Mouse (Mus musculus): ENCODE data around the gene Nostrin.

Gene Nostrin

DNA sequence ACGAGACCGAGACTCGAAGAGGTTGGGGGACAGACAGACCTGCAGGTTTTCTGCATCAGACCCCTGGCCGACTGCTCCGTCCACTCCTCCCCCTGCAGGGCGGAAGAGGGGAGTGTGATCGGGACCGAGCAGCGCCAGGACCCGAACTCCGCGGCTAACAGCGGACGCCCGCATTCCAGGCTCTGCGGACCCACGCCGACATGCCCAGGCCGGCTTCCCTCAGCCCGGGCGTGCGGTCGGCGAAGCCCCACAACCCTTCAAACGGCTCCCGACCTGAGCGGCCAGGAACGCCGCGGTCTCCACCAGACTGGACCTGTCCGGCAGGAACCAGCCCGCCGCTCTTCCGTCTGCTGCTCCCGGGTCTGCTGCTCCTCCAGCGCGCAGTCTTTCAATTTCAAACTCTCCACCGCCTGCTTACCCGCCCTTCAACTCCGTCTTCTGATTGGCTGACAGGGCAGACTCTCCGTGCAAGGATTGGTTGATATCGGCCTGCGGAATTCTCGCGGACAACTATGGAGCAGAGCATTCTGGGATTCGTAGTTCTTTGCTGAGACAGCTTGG is 70.3 kb downstream of the Nostrin start, which contains the start of gene Spc25:
TSS of gene Spc25 (minus strand) at position 404 of the 561 bp plus-strand sequence.
- peak; percentile 97 for DNase-seq

DNA sequence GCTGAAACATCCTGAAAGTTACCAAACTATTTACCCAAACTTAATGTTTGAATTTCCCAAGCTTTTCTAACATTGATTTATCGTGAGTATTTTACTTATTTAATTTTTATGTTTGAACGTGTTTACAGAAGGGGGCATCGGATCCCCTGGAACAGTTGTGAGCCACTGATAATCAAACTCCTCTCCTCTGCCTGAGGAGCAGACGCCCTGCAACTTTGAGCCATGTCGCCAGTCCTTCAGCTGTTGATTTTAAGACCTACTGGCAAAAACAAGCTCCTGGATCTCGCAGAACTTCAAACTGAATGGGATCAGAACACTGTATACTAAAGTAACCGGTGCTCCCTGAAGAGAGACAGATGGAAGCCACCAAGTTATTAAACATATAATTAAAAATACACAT is 70.9 kb downstream of the Nostrin start:
- no peak for DNase-seq

DNA sequence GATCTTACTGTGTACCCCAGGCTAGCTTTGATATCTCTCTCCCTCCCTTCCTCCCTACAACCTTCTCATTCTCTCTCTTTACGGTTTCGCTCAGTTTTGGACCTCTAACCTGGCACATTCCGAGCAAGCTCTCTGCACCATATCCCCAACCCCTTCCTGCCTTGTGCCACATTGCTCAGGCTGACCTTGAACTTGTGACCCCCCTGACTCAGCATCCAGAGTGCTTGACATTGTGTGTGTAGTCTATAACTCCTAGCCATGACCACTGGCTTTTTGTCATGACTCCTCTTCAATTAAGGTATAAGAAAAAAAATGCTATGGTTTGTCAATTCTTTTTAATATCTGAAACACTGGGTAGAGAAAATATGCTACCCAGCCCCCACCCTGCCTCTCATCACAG is 74.1 kb downstream of the Nostrin start:
- DNase-seq: no peak

DNA sequence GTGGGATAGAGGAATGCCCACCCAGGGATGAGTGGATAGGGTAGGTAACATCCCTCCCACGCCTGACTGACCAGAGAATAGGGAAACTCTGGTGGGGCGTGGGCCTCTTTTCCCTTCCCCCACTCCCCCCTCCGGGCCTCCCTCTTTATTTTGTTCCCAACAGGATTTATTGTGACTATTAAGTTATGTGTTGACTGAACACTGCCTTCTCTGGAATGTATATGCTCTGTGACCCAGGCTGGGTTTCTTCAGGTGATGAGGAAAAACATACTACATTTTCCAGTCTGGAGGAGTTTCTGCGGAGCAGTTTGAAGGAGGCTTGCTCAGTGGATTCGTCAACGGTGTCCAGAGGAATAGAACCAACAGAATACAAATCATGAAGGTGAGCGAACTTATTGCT is 75.2 kb downstream of the Nostrin start, which contains the start of gene G6pc2:
TSS of gene G6pc2 (plus strand) at position 301 of the 400 bp plus-strand sequence.
- DNase-seq: no peak

DNA sequence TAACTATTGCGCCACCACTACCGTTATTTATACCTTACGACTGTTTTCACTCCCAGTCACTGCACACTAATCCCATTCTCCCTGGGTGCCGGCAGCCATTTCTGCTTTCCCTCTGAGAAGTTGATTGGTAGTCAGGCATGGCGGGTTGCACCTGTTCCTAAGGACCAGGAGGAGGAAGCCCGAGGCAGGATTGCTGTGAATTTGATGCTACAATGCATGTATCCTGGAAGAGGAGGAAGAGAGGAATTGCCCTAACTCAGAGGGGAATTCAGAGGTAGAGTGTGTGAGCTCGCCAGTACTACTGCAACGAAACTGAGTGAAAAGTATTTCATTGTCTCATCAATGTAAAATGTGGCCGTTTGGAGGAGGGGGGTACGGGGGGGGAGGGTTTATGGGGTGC is 77.1 kb downstream of the Nostrin start:
- no peak for DNase-seq

- no peak for DNase-seq
These were observed 79.6 kb downstream of the Nostrin start for GRCm38 (mm10) chr2:69215242-69215641.

DNA sequence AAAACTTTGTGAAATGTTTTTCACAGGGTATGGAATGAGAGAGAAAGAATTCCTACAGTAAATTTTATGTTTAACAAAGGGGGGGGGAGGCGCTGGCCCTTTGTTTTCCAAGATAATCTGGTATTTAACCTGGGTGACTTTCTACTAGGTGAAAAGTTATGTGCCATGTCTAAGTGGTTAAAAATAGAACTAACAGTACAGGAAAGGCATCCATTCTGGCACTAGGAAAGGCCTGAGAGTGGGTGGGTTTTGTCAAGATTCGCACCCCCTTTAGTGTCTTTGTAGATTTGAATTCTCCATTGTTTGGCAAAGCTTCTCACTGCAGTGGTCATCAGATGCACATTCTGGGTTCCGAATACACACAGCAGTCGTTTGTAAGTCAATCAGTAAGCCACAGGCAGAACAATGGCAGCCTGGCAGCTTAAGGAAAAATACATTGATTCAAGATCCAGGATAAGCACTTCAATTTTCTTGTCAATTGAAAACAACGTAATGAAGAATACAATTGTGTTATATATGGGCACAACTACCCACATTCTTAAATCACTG is 86.3 kb downstream of the Nostrin start:
- DNase-seq: no peak

- DNase-seq: no peak
These were observed 87.2 kb downstream of the Nostrin start for GRCm38 (mm10) chr2:69222815-69223214.

- DNase-seq: no peak
These were observed 89.1 kb downstream of the Nostrin start for GRCm38 (mm10) chr2:69224724-69225123.

- no peak for DNase-seq
These were observed 91.3 kb downstream of the Nostrin start for GRCm38 (mm10) chr2:69226876-69227275.

- DNase-seq: peak; percentile 8
These were observed 93.0 kb downstream of the Nostrin start for GRCm38 (mm10) chr2:69228635-69229034.

DNA sequence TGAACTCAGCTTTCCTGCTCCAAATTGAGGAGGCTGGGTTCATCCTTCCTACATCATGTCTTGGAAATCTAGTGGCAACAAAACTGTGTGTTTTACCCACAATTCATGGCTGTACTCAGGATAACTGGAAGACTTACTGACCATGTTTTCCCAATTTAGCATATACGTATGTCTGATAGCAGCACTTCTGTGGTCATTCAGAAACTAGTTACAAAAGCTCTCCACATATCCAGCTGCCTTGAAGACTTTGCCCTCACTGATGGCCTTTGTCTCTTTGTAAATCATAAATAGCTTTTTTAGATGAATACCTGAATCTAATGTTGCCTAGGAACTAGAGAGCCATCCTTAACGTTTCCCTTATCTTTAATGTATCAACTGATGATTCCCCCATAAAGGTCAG is 94.5 kb downstream of the Nostrin start:
- no peak for DNase-seq

DNA sequence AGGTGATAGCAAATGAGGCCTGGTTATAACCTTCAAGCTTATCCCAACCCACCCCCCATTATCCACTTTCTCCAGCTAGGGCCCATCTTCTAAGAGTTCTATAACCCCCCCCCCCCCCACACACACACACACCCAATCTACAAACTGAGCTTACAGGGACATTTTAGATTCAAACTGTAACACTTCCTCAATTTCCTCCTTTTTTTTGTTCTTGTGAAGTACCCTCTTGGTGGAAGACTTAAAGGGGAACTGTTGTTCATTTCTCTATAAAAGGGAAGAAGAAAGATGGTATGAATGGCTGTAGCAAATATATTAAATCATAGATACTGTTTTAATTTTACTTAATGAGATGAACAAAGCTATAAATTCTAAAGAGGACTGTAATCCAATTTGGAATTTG is 96.5 kb downstream of the Nostrin start:
- DNase-seq: no peak

DNA sequence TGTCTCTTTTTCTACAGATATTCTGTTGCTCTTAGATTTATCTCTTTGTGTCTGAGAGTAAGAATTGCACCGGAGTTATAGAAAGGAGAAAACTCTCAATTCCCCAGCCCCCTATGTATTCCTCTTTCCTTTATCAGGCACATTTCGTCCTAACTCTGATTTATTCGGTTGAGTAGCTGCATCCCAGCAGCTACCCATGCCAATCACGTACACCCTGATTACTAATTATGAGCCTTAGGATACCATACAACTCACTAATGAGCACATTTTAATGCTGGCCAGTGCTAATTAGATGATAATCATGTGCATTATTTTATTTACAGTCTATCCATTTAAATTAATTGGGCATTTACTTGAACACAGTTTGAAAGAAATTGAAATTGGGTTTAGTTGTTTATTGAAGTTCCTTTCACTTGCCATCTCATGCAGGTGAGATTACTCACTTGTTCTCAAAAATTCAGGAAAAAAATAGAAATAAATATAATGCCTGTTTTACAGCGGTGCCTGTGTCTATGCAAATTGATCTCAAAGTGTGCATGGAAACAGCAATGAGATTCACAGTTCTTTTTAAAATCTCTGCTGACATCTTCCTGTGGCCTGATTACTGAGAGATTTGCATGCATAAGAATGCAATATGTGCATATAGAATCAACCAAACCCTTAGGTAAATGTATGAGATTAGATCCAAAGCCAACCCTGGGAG is 99.5 kb downstream of the Nostrin start:
- DNase-seq: peak; percentile 93
